Mouse (Mus musculus) forebrain, embryonic 13.5 days (tissue): ENCODE data around the gene Actn4. TPM values are rescaled to one million over a fixed set of nuclear protein-coding genes. Genes with fewer than 3 reads are reported as not detected.
A peak's percentile ranks its signal among the peaks of the same experiment; 100 is the strongest.
"Not testable (repeated sequence)": the region's sequence is repeated elsewhere in the genome, so short reads cannot be mapped to it uniquely, and the experiment has no call there.

Source experiments
- ATAC-seq: fragments of 200-750 bp; cut with Nextera tagmentation; 2 replicates; pipeline ENCODE4 v1.8.0; 2017
- H3K27ac ChIP-seq: fragments of 300-500 bp; sonication (generic); 2 replicates; pipeline ENCODE4 v1.5.1; 2015; ENCODE audit warnings: inconsistent platforms, mild to moderate bottlenecking, moderate library complexity
- H3K27me3 ChIP-seq: fragments of 300-500 bp; sonication (generic); 2 replicates; pipeline ENCODE4 v1.6.1; 2015; ENCODE audit warnings: mild to moderate bottlenecking, inconsistent platforms
- H3K36me3 ChIP-seq: fragments of 300-500 bp; sonication (generic); 2 replicates; pipeline ENCODE4 v1.6.1; 2015; ENCODE audit warnings: mild to moderate bottlenecking, inconsistent platforms; ENCODE audit not compliant: poor library complexity, severe bottlenecking
- H3K4me1 ChIP-seq: fragments of 300-500 bp; sonication (generic); 2 replicates; pipeline ENCODE4 v1.6.1; 2015; ENCODE audit warnings: inconsistent platforms
- H3K4me2 ChIP-seq: fragments of 300-500 bp; sonication (generic); 2 replicates; pipeline ENCODE4 v1.6.1; 2015; ENCODE audit warnings: inconsistent platforms, mild to moderate bottlenecking, moderate library complexity
- H3K4me3 ChIP-seq: fragments of 300-500 bp; sonication (generic); 2 replicates; pipeline ENCODE4 v1.5.1; 2015; ENCODE audit warnings: mild to moderate bottlenecking, inconsistent platforms
- H3K9ac ChIP-seq: fragments of 300-500 bp; sonication (generic); 2 replicates; pipeline ENCODE4 v1.6.1; 2015; ENCODE audit warnings: mild to moderate bottlenecking, inconsistent platforms
- H3K9me3 ChIP-seq: fragments of 300-500 bp; sonication (generic); replicated peaks from 2 replicates; pipeline ENCODE4 v1.6.1; 2016; ENCODE audit warnings: inconsistent platforms
- WGBS: fragments of 180-500 bp; shearing (Covaris S2); methylation state at CpG from one replicate; pipeline ENCODE4 v1.1.7; 2015; 5-methylcytosine and 5-hydroxymethylcytosine counted together
- polyA plus RNA-seq: library from polyadenylated mRNA; unstranded; fragments of >200 nt; fragmentation: Nextera tagmentation; extraction: Ambion mirVana; gene quantifications from 2 replicates; pipeline ENCODE4 v1.2.1, GENCODE M21; 2015

The Actn4 gene
- polyA plus RNA-seq, 1 experiment from 2014 or later, result 114 TPM

- Histone ChIP-seq H3K9ac (no peak overlapping the region), H3K27ac (no peak overlapping the region), H3K4me1 (peaks cover 4% of the 10 kb centered on the region), H3K9me3 (no peaks in the 10 kb centered on the region), H3K27me3 (peaks cover 17% of the 10 kb centered on the region), H3K4me2 (no peak overlapping the region), H3K4me3 (no peak overlapping the region), H3K36me3 (peaks cover 75% of the 10 kb centered on the region)
- no peak for ATAC-seq
- 53% methylated on average over 7 of the region's 7 CpGs for whole genome bisulfite sequencing
Observed at GRCm38 (mm10) chr7:28893643-28894265, 68.4 kb downstream of the Actn4 start.

- Histone ChIP-seq H3K9ac (no peak overlapping the region), H3K27me3 (peaks cover 28% of the 10 kb centered on the region), H3K4me3 (no peak overlapping the region), H3K27ac (no peak overlapping the region), H3K4me2 (no peak overlapping the region), H3K36me3 (peaks cover 64% of the 10 kb centered on the region), H3K9me3 (no peaks in the 10 kb centered on the region), H3K4me1 (peaks cover 9% of the 10 kb centered on the region)
- 97% methylated on average over 17 of the region's 17 CpGs for WGBS
- ATAC-seq, result no peak
Observed at GRCm38 (mm10) chr7:28892601-28893000, 69.5 kb downstream of the Actn4 start.

- 3% methylated on average over 27 of the region's 27 CpGs for WGBS
- H3K9ac ChIP-seq, result peak overlapping the region; percentile 51
- peak overlapping the region; percentile 37 for H3K4me3 ChIP-seq
- H3K27ac ChIP-seq, result no peak overlapping the region
- 0 out of 2 replicates have a peak, but pooled peaks have one; percentile 14 for ATAC-seq
- no peaks in the 10 kb centered on the region for H3K9me3 ChIP-seq
- peaks cover 40% of the 10 kb centered on the region for H3K27me3 ChIP-seq
- peak overlapping the region; percentile 62 for H3K4me2 ChIP-seq
- peaks cover 9% of the 10 kb centered on the region for H3K4me1 ChIP-seq
- H3K36me3 ChIP-seq, result peaks cover 25% of the 10 kb centered on the region
Observed at GRCm38 (mm10) chr7:28888701-28889161, 73.4 kb downstream of the Actn4 start.

- Histone ChIP-seq H3K4me3 (no peak overlapping the region), H3K9ac (no peak overlapping the region), H3K27ac (no peak overlapping the region), H3K4me2 (no peak overlapping the region), H3K27me3 (peaks cover 40% of the 10 kb centered on the region), H3K36me3 (peaks cover 4% of the 10 kb centered on the region), H3K4me1 (peaks cover 10% of the 10 kb centered on the region), H3K9me3 (no peaks in the 10 kb centered on the region)
- no peak; the same call in 1 of the 2 replicates for ATAC-seq
- WGBS, result 19% methylated on average over 14 of the region's 14 CpGs
Observed at GRCm38 (mm10) chr7:28886486-28886885, 75.7 kb downstream of the Actn4 start.

GRCm38 (mm10) chr7:28883704-28884103, 78.4 kb downstream of the Actn4 start:
- H3K9me3 ChIP-seq, ATAC-seq, H3K27ac ChIP-seq, H3K9ac ChIP-seq, H3K4me1 ChIP-seq, H3K4me3 ChIP-seq, H3K36me3 ChIP-seq, H3K4me2 ChIP-seq: not testable (repeated sequence)
- peaks cover 22% of the 10 kb centered on the region for H3K27me3 ChIP-seq
- 85% methylated on average over 4 of the region's 4 CpGs for WGBS

GRCm38 (mm10) chr7:28883039-28883438, 79.1 kb downstream of the Actn4 start:
- Histone ChIP-seq H3K36me3 (no peaks in the 10 kb centered on the region), H3K27ac (no peak overlapping the region), H3K4me3 (no peak overlapping the region), H3K9me3 (no peaks in the 10 kb centered on the region), H3K4me1 (0 out of 2 replicates have a peak, but pooled peaks cover 5% of the 10 kb centered on the region), H3K9ac (no peak overlapping the region), H3K27me3 (peaks cover 15% of the 10 kb centered on the region), H3K4me2 (no peak overlapping the region)
- 70% methylated on average over 11 of the region's 11 CpGs for WGBS
- ATAC-seq, result no peak

GRCm38 (mm10) chr7:28881199-28881598, 80.9 kb downstream of the Actn4 start, which contains the start of gene Capn12:
TSS of gene Capn12 (plus strand) at chr7:28881422.
- 36% methylated on average over 13 of the region's 13 CpGs for WGBS

GRCm38 (mm10) chr7:28880554-28880953, 81.6 kb downstream of the Actn4 start:
- Histone ChIP-seq H3K27ac (no peak overlapping the region), H3K4me1 (0 out of 2 replicates have a peak, but pooled peaks cover 5% of the 10 kb centered on the region), H3K27me3 (no peaks in the 10 kb centered on the region), H3K4me2 (no peak overlapping the region), H3K9me3 (no peaks in the 10 kb centered on the region), H3K9ac (no peak overlapping the region), H3K36me3 (no peaks in the 10 kb centered on the region), H3K4me3 (no peak overlapping the region)
- 84% methylated on average over 10 of the region's 10 CpGs for WGBS
- ATAC-seq, result no peak

More at GRCm38 (mm10) chr7:28881199-28881598, 80.9 kb downstream of the Actn4 start, which contains the start of gene Capn12:
- H3K4me2 ChIP-seq, result no peak within 1 kb of the TSS
- no peak within 1 kb of the TSS for H3K4me3 ChIP-seq
- ATAC-seq, result no peak
- H3K27ac ChIP-seq, result no peak within 1 kb of the TSS
- H3K27me3 ChIP-seq, result no peaks in the 10 kb centered on the region
- H3K9me3 ChIP-seq, result no peaks in the 10 kb centered on the region
- no peaks in the 10 kb centered on the region for H3K36me3 ChIP-seq
- no peak within 1 kb of the TSS for H3K9ac ChIP-seq
- 0 out of 2 replicates have a peak, but pooled peaks cover 5% of the 10 kb centered on the region for H3K4me1 ChIP-seq

- WGBS, result 87% methylated on average over 7 of the region's 7 CpGs
Observed at GRCm38 (mm10) chr7:28879606-28880005, 82.5 kb downstream of the Actn4 start.

GRCm38 (mm10) chr7:28877856-28878255, 84.3 kb downstream of the Actn4 start:
- H3K4me3 ChIP-seq, result no peak overlapping the region
- H3K27me3 ChIP-seq, result no peaks in the 10 kb centered on the region
- H3K9ac ChIP-seq, result no peak overlapping the region
- H3K9me3 ChIP-seq, result no peaks in the 10 kb centered on the region
- ATAC-seq, result no peak
- H3K4me2 ChIP-seq, result no peak overlapping the region
- no peaks in the 10 kb centered on the region for H3K36me3 ChIP-seq
- 0 out of 2 replicates have a peak, but pooled peaks cover 5% of the 10 kb centered on the region for H3K4me1 ChIP-seq
- no peak overlapping the region for H3K27ac ChIP-seq
- 88% methylated on average over 4 of the region's 4 CpGs for WGBS

More at GRCm38 (mm10) chr7:28879606-28880005, 82.5 kb downstream of the Actn4 start:
- H3K36me3 ChIP-seq, result no peaks in the 10 kb centered on the region
- no peak overlapping the region for H3K9ac ChIP-seq
- H3K27ac ChIP-seq, result no peak overlapping the region
- no peak for ATAC-seq
- no peaks in the 10 kb centered on the region for H3K9me3 ChIP-seq
- H3K27me3 ChIP-seq, result no peaks in the 10 kb centered on the region
- H3K4me2 ChIP-seq, result no peak overlapping the region
- no peak overlapping the region for H3K4me3 ChIP-seq
- 0 out of 2 replicates have a peak, but pooled peaks cover 5% of the 10 kb centered on the region for H3K4me1 ChIP-seq

- WGBS, result 92% methylated on average over 7 of the region's 7 CpGs
- ATAC-seq, result no peak
Observed at GRCm38 (mm10) chr7:28877155-28877554, 85.0 kb downstream of the Actn4 start.

GRCm38 (mm10) chr7:28876099-28876498, 86.0 kb downstream of the Actn4 start:
- Histone ChIP-seq H3K27me3 (no peaks in the 10 kb centered on the region), H3K4me3 (no peak overlapping the region), H3K9me3 (no peaks in the 10 kb centered on the region), H3K4me2 (no peak overlapping the region), H3K4me1 (0 out of 2 replicates have a peak, but pooled peaks cover under 1% of the 10 kb centered on the region), H3K36me3 (no peaks in the 10 kb centered on the region), H3K27ac (no peak overlapping the region), H3K9ac (no peak overlapping the region)
- WGBS, result 83% methylated on average over 4 of the region's 4 CpGs
- no peak for ATAC-seq

More at GRCm38 (mm10) chr7:28877155-28877554, 85.0 kb downstream of the Actn4 start:
- H3K4me1 ChIP-seq, result 0 out of 2 replicates have a peak, but pooled peaks cover 5% of the 10 kb centered on the region
- no peak overlapping the region for H3K4me3 ChIP-seq
- no peak overlapping the region for H3K9ac ChIP-seq
- H3K27ac ChIP-seq, result no peak overlapping the region
- no peaks in the 10 kb centered on the region for H3K9me3 ChIP-seq
- no peak overlapping the region for H3K4me2 ChIP-seq
- H3K27me3 ChIP-seq, result no peaks in the 10 kb centered on the region
- H3K36me3 ChIP-seq, result no peaks in the 10 kb centered on the region
